Mouse (Mus musculus): ENCODE measurements at regions not wholly inside any gene's neighbourhood (a gene's known extent, or its start where the extent isn't known, plus 50 kb on each side); places are given as distances from the start of the nearest gene placed in this dataset.
A peak's percentile ranks its signal among the peaks of the same experiment; 100 is the strongest.

- Histone ChIP-seq H3K4me2 (replicated peaks; ENCODE audit: low read depth) (no peak overlapping the region), H3K27ac (ENCODE audit: low read depth, low read length) (no peak overlapping the region), H3K9me3 (ENCODE audit: control insufficient read depth) (no peaks in the 10 kb centered on the region), H3K36me3 (ENCODE audit: control insufficient read depth, insufficient read depth) (peaks cover 8% of the 10 kb centered on the region), H3K4me3 (ENCODE audit: low read depth, low read length) (no peak overlapping the region), H3K4me1 (replicated peaks; ENCODE audit: control insufficient read depth, insufficient read depth, low read length) (no peaks in the 10 kb centered on the region), H3K9ac (ENCODE audit: low read depth, low read length) (no peak overlapping the region), H3K27me3 (replicated peaks; ENCODE audit: control insufficient read depth, insufficient read depth, low read length) (no peaks in the 10 kb centered on the region)
- ATAC-seq = no peak
- TF ChIP-seq CTCF (IDR thresholded peaks at IDR 0.05; ENCODE audit: low read depth) = peak; percentile 79
- WGBS = 16% methylated on average over 4 of the region's 4 CpGs
Observed at GRCm38 (mm10) chr4:101349413-101349812, 69.7 kb upstream of the Ak4 start.

DNA sequence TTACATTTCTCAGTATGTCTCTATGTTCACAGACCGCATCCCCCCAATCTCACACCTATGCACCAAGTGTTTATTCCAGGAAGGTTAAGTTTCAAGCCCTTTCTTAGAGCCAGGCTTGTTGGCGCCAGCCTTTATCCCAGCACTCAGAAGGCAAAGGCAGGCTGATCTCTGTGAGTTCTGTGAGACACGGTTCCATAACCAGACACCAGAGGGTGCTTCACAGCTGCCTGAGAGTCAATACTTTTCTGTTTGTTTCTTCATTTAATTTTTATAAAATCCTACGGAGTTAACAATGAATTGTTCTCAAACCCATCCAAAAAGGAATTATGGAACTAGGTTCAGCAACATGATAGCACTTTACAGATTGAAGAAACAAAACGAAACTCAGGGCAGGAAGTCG lies 71.8 kb upstream of the Ak4 start:
- H3K9ac ChIP-seq (ENCODE audit: low read depth, low read length) = no peak overlapping the region
- no peaks in the 10 kb centered on the region for H3K27me3 ChIP-seq (replicated peaks; ENCODE audit: control insufficient read depth, insufficient read depth, low read length)
- H3K9me3 ChIP-seq (ENCODE audit: control insufficient read depth) = no peaks in the 10 kb centered on the region
- H3K27ac ChIP-seq (ENCODE audit: low read depth, low read length) = no peak overlapping the region
- TF ChIP-seq CTCF (IDR thresholded peaks at IDR 0.05; ENCODE audit: low read depth) = peak; percentile 44
- no peaks in the 10 kb centered on the region for H3K4me1 ChIP-seq (replicated peaks; ENCODE audit: control insufficient read depth, insufficient read depth, low read length)
- H3K4me2 ChIP-seq (replicated peaks; ENCODE audit: low read depth) = no peak overlapping the region
- no peak overlapping the region for H3K4me3 ChIP-seq (ENCODE audit: low read depth, low read length)
- peaks cover 8% of the 10 kb centered on the region for H3K36me3 ChIP-seq (ENCODE audit: control insufficient read depth, insufficient read depth)
- ATAC-seq = no peak
- 80% methylated on average over 6 of the region's 6 CpGs for WGBS

DNA sequence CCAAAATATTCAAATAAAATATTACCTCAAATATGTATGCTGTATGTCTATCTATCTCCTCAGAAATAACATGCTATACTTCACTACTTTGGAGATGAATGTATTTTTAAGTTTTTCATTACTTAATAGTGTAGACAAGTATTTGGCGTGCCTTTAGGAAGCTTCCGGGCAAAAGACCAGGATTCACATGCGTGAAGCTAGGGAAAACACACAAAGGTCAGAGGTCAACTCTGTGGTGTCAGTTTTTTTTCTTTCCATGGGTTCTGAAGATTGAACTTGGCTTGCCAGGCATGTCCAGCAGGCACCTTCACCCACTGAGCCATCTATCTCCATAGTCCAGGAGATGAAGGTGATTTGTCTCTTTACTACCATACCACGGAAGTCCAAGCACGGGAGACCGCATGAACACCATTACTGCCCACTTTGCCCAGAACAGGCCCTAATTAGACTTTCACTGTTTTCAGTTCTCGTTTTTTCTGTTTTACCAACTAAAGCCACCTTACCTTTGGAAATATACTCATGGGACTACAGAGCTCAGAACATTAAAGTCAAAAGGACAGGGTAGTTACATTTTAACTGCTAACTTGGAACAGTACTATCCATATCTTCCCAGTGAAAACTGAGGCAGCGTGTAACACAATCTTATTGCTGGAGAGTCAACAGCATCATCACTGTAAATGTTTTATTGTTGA lies 76.9 kb upstream of the Ak4 start:
- Histone ChIP-seq H3K27me3 (replicated peaks; ENCODE audit: control insufficient read depth, insufficient read depth, low read length) (no peaks in the 10 kb centered on the region), H3K27ac (ENCODE audit: low read depth, low read length) (no peak overlapping the region), H3K9me3 (ENCODE audit: control insufficient read depth) (no peaks in the 10 kb centered on the region), H3K36me3 (ENCODE audit: control insufficient read depth, insufficient read depth) (peaks cover 8% of the 10 kb centered on the region), H3K4me2 (replicated peaks; ENCODE audit: low read depth) (no peak overlapping the region), H3K4me1 (replicated peaks; ENCODE audit: control insufficient read depth, insufficient read depth, low read length) (no peaks in the 10 kb centered on the region), H3K4me3 (ENCODE audit: low read depth, low read length) (no peak overlapping the region), H3K9ac (ENCODE audit: low read depth, low read length) (no peak overlapping the region)
- TF ChIP-seq CTCF (IDR thresholded peaks at IDR 0.05; ENCODE audit: low read depth) = no peak
- ATAC-seq = no peak
- 88% methylated on average over 8 of the region's 8 CpGs for WGBS

DNA sequence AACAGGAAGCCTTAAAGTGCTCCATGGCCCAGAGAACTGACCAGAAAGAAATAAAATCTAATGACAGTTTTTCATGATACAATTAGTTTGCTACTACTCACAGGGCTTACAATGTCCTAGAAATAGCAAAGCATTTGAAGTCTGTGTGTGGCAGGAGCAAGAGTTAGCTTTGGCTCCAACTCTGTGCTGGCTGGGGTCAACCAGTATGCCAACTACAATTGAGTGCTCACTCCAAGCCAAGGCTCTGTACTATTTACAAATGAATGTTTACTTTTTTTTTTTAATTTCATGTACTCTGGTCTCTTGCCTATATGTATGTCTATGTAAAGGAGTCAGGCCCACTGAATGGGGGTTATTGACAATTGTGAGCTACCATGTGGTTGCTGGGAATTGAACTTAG lies 75.7 kb upstream of the Jak1 start:
- no peaks in the 10 kb centered on the region; the same call in 1 of the 2 replicates for H3K4me1 ChIP-seq (replicated peaks; ENCODE audit: control insufficient read depth, insufficient read depth, low read length)
- no peak overlapping the region for H3K27ac ChIP-seq (ENCODE audit: low read depth, low read length)
- no peak overlapping the region for H3K9ac ChIP-seq (ENCODE audit: low read depth, low read length)
- no peak overlapping the region for H3K4me3 ChIP-seq (ENCODE audit: low read depth, low read length)
- no peak for ATAC-seq
- no peaks in the 10 kb centered on the region for H3K27me3 ChIP-seq (replicated peaks; ENCODE audit: control insufficient read depth, insufficient read depth, low read length)
- H3K9me3 ChIP-seq (ENCODE audit: control insufficient read depth) = no peaks in the 10 kb centered on the region
- no peak for TF ChIP-seq CTCF (IDR thresholded peaks at IDR 0.05; ENCODE audit: low read depth)
- no peak overlapping the region for H3K4me2 ChIP-seq (replicated peaks; ENCODE audit: low read depth)
- H3K36me3 ChIP-seq (ENCODE audit: control insufficient read depth, insufficient read depth) = peaks cover 1% of the 10 kb centered on the region; the same call in 1 of the 2 replicates

GRCm38 (mm10) chr4:101338211-101338610 lies 73.1 kb upstream of the Jak1 start:
- H3K9ac ChIP-seq (ENCODE audit: low read depth, low read length) = no peak overlapping the region
- H3K36me3 ChIP-seq (ENCODE audit: control insufficient read depth, insufficient read depth) = no peaks in the 10 kb centered on the region
- no peak for TF ChIP-seq CTCF (IDR thresholded peaks at IDR 0.05; ENCODE audit: low read depth)
- no peak overlapping the region for H3K27ac ChIP-seq (ENCODE audit: low read depth, low read length)
- H3K27me3 ChIP-seq (replicated peaks; ENCODE audit: control insufficient read depth, insufficient read depth, low read length) = no peaks in the 10 kb centered on the region
- H3K4me1 ChIP-seq (replicated peaks; ENCODE audit: control insufficient read depth, insufficient read depth, low read length) = no peaks in the 10 kb centered on the region; the same call in 1 of the 2 replicates
- H3K4me2 ChIP-seq (replicated peaks; ENCODE audit: low read depth) = no peak overlapping the region
- H3K9me3 ChIP-seq (ENCODE audit: control insufficient read depth) = no peaks in the 10 kb centered on the region
- no peak for ATAC-seq
- H3K4me3 ChIP-seq (ENCODE audit: low read depth, low read length) = no peak overlapping the region

- Histone ChIP-seq H3K27ac (ENCODE audit: low read depth, low read length) (no peak overlapping the region), H3K9ac (ENCODE audit: low read depth, low read length) (no peak overlapping the region), H3K4me2 (replicated peaks; ENCODE audit: low read depth) (no peak overlapping the region), H3K4me3 (ENCODE audit: low read depth, low read length) (no peak overlapping the region), H3K9me3 (ENCODE audit: control insufficient read depth) (no peaks in the 10 kb centered on the region), H3K4me1 (replicated peaks; ENCODE audit: control insufficient read depth, insufficient read depth, low read length) (no peaks in the 10 kb centered on the region; the same call in 1 of the 2 replicates), H3K36me3 (ENCODE audit: control insufficient read depth, insufficient read depth) (no peaks in the 10 kb centered on the region), H3K27me3 (replicated peaks; ENCODE audit: control insufficient read depth, insufficient read depth, low read length) (no peaks in the 10 kb centered on the region)
- no peak for TF ChIP-seq CTCF (IDR thresholded peaks at IDR 0.05; ENCODE audit: low read depth)
- WGBS = 32% methylated on average over 4 of the region's 4 CpGs
- 0 out of 2 replicates have a peak, but pooled peaks have one; percentile 10 for ATAC-seq
Observed at GRCm38 (mm10) chr4:101336811-101337210, 71.7 kb upstream of the Jak1 start.
